Mouse (Mus musculus) leukemia stem cell, adult 10-12 weeks (primary cell): ENCODE measurements around the gene Lsm5. TPM values are rescaled to one million over a fixed set of nuclear protein-coding genes. Genes with fewer than 3 reads are reported as not detected.

Source experiments
- polyA plus RNA-seq: library from polyadenylated mRNA; stranded (reverse); fragments of >175 nt; gene quantifications from 2 replicates; pipeline ENCODE4 v1.2.3, GENCODE M21; 2012; ENCODE audit warnings: low replicate concordance

Gene Lsm5
- not detected in 2 replicates for polyA plus RNA-seq

GRCm38 (mm10) chr6:56703931-56704900, at the start of gene Lsm5:
Gene Lsm5 (minus strand): TSS chr6:56704710.

GRCm38 (mm10) chr6:56714574-56715269, 10.2 kb upstream of the Lsm5 start, which contains the start of gene Avl9:
Gene Avl9 (plus strand): TSS chr6:56714899.

Other genes with a start within 250 kb of the Lsm5 start
- gene Pde1c, start 135.6 kb downstream of the Lsm5 start, polyA plus RNA-seq = 0.06 and 0.08 TPM in 2 replicates
- gene Avl9, start 10.2 kb upstream of the Lsm5 start, polyA plus RNA-seq = 5.1 and 6.9 TPM in 2 replicates
- gene Kbtbd2, start 93.1 kb upstream of the Lsm5 start, polyA plus RNA-seq = 2.3 and 2.9 TPM in 2 replicates
- 0.78 and 1.3 TPM in 2 replicates for gene Fkbp9, start 127.3 kb upstream of the Lsm5 start, polyA plus RNA-seq
- gene Nt5c3, start 219.2 kb upstream of the Lsm5 start, polyA plus RNA-seq = 41.0 and 91.7 TPM in 2 replicates
- gene Vmn1r4, start 219.3 kb upstream of the Lsm5 start, polyA plus RNA-seq = not detected in 2 replicates